Mouse (Mus musculus) gastrocnemius, postnatal 25 days (tissue): ENCODE measurements around the gene Ubr4. TPM values are rescaled to one million over a fixed set of nuclear protein-coding genes. Genes with fewer than 3 reads are reported as not detected.

ENCODE experiments used
- DNase-seq: peaks from one replicate; pipeline ENCODE4 v3.0.0; 2022
- long read RNA-seq, 2 experiments: library from polyadenylated mRNA; stranded (forward); transcript quantifications; one replicate each; pipeline ENCODE4 v2.0.0; 2021
- total RNA-seq, 2 experiments: library from RNA; stranded (reverse); gene quantifications; 1 replicate in 1 of 2; 2 replicates in 1 of 2; pipeline ENCODE4 v1.2.3; 2021

Gene Ubr4
- total RNA-seq: 10 to 100 TPM; 79.0 to 90.6 TPM
- long read RNA-seq, experiment 1, partial matches to known transcripts: 15 of 20 reads
- long read RNA-seq, experiment 1, other reads (novel, unspliced or antisense): 5 of 20 reads
- long read RNA-seq, experiment 2, partial matches to known transcripts: 15 of 18 reads
- long read RNA-seq, experiment 2, other reads (novel, unspliced or antisense): 2 of 18 reads

DNA sequence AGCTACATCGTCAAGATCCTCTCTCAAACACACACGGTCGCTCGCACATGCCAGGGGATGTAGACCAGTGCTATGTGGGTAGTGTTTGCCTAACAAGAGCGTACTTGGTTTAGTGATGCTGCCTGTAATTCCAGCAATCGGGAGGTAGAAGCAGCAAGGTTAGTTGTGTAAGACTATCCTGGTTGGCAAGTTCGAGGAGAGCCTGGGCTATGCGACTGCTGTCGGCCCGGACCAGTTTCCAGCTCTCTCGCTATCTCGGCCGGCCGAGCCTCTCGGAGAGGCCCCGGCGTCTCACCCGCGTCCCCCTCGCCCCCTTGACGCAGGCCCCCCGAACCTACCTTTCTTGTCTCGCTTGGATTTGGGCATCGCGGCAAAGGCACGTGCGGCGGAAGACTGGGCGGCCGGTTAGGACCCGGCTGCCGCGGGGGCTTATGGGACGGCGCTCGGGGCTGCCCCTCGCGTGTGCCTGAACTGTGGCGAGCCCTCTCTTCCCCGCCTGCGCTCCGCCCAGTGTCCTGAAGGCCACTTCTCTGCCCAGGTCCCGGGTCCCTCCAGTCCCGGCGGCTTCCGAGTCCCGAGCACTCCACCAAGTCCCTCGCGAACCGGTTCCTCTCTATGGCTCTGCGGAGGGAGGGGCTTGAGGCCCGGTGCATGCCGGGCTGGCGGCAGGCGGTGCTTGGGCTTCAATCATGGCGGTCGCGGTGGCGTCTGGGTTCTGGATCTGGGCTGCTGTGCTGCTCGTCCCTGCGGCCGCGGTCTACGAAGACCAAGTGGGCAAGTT lies at the start of gene Ubr4, which contains the start of the genes Mrto4 and Emc1:
Gene Ubr4 (plus strand): TSS at position 679 of the 781 bp plus-strand sequence.
Gene Mrto4 (minus strand): TSS at position 646 of the 781 bp plus-strand sequence.
Gene Emc1 (plus strand): TSS at position 657 of the 781 bp plus-strand sequence.
- DNase-seq: peak; percentile 81

DNA sequence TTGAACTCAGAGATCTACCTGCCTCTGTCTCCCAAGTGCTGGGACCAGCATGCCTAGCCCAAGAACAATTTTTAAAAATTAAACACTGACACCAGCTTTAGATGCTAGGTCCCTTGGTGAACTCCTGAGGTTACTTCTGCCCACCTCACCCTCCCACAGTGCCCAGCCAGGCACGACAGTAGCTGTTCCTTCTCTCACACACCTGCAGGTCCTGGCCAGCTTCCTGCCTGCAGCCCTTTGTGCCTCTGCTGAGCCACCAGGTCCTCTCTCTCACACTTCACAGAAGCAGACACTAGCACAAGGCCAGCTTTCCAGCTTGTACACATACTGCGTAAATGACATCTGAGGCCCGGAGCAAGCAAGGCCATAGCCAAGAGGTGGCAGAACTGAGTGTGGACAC lies 46.9 kb upstream of the Ubr4 start:
- no peak for DNase-seq

DNA sequence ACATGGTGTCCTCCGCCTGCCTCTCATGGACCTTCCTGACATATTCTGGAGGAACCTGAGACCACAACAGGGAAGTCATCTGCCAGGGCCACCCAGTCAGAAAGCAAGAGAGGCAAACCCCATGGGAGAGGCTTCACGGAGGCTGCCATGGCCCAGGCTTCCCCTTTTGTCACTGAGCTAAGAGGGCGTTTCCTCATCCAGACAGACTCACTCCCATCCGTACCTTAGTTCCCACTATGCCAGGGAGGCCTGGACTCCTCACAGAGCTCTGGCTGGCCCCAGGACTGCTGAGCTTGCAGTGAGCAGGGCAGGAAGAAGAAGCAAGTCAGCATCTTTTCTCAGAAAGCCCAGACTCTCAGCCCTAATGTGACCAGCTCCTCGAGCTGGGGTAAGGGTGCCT lies 44.5 kb upstream of the Ubr4 start:
- DNase-seq: peak; percentile 41

DNA sequence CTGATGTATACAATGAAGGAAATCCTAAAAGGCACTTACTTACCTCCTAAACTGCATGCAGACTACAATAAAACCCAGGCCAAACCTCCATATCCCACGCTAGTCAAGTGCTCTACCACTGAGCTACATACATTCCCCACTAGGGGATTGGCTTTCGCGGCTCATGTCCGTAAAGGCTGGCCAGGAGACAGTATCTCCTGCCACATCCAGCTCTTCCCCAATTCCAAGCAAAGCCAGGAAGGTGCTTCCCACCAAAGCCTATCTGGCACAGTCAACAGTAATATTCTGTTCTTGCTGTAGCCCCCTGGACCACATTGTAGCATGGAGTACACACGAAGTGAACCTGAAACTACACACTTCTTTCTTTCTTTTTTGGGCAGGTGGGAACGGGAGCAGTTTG lies 42.8 kb upstream of the Ubr4 start:
- DNase-seq: no peak

DNA sequence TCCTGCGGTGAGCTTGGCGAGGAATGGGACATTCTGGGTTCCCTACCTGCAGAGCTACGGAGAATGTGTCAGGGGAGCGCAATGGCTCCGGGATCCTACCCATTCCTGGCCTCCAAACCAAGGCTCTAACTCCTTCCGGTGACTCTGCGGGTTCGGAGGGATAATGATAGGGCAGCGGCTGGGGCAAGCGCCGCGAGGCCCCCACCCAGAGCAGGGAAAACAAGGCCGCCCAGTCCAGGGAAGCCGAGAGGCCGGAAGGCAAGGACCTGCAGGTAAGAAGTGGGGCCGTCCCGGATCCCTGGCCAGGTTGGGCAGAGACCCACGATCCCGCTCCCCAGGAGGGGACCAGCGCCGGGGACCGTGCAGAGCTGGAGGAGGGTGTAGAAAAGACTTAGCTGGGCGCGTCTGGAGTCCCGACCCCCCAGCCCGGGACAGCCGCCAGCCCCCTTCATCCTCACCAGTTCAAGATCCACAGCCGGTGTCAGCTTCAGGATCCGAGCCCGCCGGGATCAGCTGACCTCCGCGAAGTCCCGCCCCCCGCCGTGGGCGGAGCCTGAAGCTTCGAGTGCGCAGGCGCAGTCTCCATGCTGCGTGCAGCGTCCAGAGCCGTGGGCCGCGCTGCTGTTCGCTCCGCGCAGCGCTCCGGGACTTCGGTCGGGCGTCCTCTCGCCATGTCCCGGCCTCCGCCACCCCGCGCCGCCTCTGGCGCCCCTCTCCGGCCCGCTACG lies 42.1 kb upstream of the Ubr4 start, which contains the start of the genes Pqlc2 and Akr7a5:
Gene Pqlc2 (minus strand): TSS at position 538 of the 728 bp plus-strand sequence.
Gene Akr7a5 (plus strand): TSS at position 574 of the 728 bp plus-strand sequence.
- peak; percentile 94 for DNase-seq

DNA sequence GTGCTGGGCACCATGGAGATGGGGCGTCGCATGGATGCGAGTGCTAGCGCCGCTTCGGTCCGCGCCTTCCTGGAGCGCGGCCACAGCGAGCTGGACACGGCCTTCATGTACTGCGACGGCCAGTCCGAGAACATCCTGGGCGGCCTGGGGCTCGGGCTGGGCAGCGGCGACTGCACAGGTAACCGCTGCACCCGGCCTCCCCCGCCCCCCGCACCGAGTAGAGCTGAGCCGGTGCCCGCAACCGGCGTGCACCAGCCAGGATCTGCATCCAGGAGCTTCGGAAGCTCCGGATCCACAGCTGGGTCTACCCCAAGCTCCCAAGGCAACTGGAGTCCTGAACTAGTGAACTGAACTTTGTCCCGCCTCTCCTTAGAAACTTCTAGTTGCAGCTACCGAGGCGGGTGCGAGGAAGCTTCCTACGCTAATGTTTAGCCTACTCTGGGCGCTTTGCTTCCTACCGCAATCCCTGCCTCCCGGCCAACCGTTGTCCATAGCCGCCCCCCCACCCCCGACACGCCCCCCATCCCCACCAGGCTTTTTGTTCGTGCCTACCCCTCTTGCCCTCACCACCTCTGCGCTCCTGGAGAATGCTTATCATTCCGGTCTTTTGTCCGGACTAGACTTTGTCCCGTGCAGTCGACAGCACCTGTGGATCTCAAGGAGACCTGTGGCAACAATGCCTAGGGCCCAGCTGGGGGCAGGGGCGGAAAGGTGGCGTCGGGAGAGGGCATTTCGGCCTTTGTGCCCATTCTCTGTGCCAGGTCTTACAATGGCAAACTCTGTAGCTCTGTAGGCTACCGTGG lies 41.3 kb upstream of the Ubr4 start:
- DNase-seq: no peak

DNA sequence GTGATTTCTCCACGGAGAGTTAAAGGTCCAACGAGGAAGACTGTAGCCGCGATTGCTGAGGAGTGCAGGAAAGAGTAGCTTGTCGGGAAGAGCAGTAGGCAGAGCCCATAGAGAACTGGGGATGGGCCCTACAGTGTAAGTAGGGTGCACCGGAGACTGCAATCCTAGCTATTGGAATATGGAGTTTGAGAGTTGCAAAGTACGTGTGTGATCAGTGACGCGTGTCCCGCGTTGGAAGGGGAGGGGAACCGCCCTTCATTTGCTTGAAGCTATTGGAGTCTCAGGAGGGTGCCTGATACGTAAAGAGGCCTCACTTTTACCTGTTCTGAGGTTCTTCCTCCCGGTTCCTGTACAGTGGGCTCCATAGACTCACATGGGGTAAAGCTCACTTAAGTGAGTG lies 40.7 kb upstream of the Ubr4 start:
- DNase-seq: no peak

DNA sequence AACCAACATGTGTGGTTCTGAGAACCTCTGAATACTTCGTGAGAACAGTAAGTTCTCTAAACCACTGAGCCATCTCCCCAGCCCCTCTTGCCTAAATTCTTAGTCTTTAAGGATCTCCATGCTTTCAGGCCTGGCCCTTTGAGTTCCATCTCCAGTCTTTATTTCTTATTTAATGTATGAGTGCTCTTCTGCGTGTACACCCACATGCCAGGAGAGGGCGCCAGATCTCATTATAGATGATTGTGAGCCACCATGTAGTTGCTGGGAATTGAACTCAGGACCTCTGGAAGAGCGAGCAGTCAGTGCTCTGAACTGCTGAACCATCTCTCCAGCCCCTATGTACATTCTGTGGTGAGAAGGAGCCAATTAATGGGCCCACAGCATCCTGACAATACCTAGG lies 39.8 kb upstream of the Ubr4 start:
- no peak for DNase-seq

DNA sequence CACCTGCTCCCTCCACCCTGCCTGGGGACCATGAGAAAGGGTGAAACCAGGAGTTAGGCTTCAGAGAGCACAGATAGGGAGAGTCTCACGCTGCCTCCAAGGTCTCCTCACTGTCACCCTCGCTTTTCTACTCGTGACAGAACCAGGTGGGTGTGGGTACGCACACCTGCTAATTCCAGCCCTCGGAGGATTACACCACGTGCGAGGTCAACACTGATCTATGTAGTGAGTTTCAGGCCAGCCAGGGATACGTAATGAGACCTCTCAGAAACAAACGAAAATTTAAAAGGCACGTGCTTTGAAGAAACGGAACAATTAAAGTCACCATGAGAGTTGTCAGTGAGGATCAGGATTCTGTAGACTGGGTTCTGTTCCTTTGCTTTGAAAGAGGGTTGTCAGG lies 34.0 kb upstream of the Ubr4 start:
- no peak for DNase-seq

DNA sequence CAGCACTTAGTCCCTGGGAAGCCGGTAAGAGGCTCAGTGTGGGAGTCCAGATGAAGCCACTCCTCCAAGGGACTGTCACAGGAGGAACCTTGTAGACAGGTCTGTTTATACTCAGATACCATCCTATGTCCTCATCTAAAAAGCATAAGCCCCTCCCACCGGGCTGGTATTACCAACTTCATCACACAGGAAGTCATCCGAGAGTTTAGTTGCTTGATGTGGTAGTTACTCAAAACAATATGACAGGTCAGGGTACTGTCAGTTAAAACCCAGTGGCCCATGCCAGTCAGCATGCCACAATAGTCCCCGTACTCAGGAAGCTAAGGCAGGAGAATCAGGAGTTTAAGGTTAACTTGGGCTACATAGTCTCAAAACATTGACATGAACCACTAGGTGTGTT lies 32.7 kb upstream of the Ubr4 start:
- DNase-seq: no peak

DNA sequence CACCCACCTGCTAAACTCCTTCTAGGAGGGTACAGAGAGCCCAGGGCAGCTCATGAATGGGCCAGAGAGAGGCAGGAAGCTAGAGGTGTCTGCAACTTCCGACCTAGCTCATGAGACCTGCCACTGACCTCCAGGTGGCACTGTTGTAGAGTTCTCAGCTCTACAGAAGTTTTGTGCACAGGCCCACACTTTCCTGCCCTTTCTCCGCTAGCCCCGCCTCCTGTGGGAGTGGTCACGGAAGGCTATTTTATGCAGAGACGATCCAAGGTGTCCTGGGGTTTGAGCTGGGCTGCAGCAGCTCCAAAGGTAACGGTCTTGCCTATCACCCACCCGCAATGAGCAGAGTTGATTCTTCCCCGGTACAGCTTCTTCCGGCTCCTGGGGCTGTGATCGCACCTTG lies 21.8 kb upstream of the Ubr4 start:
- peak; percentile 42 for DNase-seq

DNA sequence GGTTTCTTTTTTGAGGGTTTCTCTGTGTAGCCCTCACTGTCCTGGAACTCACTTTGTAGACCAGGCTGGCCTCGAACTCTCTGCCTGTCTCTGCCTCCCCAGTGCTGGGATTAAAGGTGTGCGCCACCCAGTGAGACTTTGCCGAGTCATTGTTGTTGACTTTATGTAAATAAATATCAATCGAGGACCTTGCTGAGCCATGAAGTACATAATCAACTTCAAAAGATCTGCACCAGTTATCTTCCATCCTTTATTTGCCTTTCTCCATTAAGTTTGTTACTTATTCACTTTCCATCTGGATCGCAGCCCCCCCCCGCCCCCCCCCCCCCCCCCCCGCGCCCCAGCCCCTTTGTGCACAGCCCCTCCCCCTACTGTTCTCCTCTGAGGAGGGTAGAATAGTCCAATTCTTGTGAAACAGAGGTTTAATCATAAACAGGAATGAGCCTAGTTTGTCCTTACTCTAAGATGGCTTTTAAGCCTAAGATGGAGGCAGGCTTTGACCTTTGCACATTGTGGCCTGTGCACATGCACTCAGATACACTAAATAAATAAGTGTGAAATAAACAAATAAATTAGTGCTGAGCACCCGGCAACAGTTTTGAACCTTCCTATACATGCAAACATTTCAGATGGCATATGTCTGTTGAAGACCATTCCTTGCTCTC lies 17.6 kb upstream of the Ubr4 start:
- no peak for DNase-seq

DNA sequence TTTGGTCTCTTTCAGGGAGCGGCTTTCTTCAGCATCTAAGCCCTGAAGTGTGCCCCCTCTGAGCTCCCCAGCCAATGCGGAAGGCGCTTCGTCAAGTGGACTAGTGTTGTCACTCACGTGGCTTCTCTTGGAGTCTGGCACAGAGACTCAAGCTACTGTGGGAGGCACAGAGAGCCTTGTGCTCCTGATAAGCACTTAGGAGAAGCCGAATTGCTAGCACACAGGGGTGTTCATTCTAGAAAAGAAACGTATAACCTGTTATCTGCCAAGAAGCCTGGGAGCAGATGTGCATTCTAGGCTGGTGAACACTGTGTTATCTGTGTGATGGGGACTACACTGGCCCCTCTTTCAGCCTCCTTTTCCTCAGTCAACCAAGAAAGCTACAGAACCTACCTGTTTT lies 16.9 kb upstream of the Ubr4 start:
- no peak for DNase-seq

DNA sequence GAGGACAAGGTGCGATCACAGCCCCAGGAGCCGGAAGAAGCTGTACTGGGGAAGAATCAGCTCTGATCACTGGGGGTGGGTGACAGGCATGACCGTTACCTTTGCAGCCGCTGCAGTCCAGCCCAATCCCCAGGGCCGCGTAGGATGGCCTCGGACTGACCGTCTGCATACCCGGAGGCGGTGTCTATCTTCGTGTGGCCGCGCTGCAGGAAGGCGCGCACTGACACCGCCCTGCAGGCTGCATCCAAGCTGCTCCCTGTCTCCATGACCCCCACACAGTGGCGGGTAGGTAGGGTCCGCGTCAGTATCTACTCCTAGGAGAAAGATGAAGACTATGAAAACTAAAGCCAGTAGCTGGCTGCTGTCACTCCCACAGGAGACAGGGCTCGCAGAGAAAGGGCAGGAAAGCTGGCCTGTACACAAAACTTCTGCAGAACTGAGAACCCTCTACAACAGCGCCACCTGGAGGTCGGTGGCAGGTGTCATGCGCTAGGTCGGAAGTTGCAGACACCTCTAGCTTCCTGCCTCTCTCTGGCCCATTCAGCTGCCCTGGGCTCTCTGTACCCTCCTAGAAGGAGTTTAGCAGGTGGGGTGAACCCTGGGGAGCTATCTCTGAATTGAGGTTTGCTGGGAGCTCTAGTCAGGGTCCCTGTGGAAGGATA lies 15.5 kb upstream of the Ubr4 start:
- DNase-seq: peak; percentile 58

DNA sequence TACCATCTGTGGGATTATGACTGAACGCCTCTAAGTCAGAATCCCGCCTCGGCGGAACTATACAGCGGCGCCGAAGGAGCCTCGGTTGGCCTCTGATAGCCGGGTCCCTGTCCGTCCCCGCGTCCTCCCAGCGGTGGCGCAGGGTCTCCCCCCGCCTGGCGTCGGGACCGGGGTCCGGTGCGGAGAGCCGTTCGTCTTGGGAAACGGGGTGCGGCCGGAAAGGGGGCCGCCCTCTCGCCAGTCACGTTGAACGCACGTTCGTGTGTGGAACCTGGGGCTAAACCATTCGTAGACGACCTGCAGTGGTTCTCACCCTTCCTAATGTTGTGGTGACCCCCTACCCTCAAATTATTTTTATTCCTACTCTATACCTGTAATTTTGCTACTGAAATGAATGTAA lies 14.3 kb upstream of the Ubr4 start:
- DNase-seq: no peak

DNA sequence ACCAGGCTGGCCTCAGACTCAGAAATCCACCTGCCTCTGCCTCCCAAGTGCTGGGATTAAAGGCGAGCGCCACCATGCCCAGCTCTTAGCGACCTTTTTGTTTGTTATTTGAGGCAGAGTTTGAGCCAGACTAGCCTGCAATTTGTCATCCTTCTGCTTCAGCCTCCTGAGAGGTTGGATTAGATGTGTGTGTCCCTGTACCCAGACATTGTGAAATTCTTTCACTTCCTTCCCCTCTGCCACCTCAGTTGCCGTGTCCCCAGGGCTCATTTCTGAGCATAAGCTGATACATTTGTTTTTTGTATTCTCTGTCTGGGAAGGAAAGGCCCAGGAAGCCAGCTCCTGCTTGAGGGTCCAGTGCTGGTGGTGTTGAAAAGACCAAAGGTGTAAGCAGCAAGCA lies 11.6 kb upstream of the Ubr4 start:
- no peak for DNase-seq

DNA sequence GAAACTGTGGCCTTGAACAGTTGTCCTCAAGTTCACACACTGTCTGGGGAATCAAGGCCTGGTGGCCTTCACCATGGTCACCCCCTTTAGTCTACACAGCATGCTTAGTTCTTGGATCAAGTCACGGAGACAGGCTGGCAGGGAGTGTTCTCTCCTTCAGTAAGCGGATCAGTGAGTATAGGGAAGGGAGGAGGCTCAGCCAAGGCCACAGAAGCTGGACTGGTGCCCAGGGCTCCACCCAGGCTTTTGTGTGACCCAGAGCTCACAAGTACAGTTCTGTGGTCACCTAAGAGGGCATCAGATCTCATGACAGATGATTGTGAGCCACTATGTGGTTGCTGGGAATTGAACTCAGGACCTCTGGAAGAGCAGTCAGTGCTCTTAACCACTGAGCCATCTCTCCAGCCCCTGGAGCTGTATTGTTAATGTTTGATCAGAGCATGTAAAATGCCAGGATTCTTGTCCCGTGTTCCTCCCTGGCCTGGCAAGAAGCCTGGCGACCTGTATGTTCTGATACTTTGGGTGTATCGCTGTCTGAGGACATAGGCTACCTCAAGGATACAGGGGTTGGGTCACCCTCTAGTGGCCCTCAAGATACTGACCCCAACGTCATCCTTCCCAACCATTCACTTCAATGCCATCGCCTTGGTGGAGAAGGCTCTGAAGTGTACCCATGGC lies 10.7 kb upstream of the Ubr4 start:
- DNase-seq: no peak

DNA sequence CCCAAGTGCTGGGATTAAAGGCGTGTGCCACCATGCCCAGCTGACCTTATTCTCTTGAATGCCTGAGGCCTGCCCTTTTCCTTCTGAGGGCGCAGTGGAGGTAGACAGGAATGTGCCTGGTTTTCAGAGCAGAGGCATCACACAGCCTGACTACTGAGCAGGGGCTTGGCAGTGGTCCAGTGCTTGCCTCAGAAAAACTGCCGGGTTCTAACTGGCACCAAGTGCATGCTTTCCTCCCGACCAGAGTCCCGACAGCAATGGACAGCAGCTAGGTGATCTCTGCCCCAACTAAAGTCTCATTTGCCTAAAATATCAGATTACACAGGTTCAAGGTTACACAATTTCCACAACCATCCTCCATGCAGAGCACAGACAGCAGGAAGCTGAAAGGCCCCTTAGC lies 8.7 kb upstream of the Ubr4 start:
- no peak for DNase-seq

DNA sequence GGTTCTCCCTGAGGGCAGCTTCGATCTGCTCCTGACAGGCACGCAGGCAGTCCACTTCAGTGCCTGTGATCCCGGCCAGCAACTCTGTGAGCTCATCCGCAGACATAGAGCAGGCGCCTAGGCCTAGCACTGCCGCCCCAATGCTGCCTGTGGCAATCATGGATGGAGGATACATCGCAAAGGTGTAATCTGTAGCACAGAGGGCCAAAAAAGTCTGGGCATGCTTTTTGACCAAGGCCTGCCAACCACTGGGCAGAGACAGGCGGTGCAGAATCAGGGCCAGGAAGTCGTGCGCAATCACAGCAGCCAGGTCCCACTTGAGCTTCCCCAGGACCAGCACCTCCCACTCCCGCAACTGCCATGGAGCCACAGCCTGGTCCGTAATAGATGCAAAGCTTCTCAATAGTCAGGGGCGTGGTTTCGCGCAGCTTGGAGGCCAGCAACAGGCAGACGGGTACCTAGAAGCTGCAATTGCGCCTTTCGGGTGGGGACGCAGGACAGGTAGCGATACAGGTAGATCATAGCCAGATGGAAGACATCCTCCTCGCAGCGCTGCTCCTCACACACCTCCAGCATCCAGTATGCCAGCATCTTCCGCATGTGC lies 6.9 kb upstream of the Ubr4 start:
- no peak for DNase-seq

DNA sequence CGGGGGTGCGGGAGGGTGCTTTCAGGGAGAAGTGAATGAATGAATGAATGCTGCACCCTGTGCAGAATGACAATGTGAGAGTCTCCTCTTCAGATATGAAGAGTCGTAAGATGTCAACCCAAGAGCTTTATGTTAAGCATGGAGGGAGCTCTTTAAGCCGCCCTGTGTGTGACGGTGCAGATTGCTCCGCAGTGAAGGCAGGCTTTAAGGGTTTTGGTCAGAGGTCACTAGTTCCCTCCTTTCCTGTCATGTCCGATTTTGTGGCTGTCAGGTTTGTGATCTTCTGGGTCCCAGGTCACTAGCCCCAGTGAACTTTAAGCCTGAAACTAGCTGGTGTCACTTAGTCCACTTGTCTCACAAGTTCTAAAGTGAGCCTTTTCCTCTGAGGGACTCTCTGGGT lies 423 bp downstream of the Ubr4 start:
- DNase-seq: no peak
